Mouse (Mus musculus) kidney, embryonic 14.5 days (tissue): ENCODE results near the gene Ror1. TPM values are rescaled to one million over a fixed set of nuclear protein-coding genes. Genes with fewer than 3 reads are reported as not detected.

ENCODE experiments used
- ATAC-seq: fragments of 200-750 bp; cut with Nextera tagmentation; 2 replicates; pipeline ENCODE4 v1.8.0; 2017; ENCODE audit warnings: moderate number of reproducible peaks, mild to moderate bottlenecking, moderate TSS enrichment, moderate library complexity; ENCODE audit not compliant: low FRiP score, low TSS enrichment
- H3K27ac ChIP-seq: fragments of 300-500 bp; sonication (generic); 2 replicates; pipeline ENCODE4 v1.5.1; 2014; ENCODE audit warnings: low read depth, mild to moderate bottlenecking, low read length, moderate library complexity, mixed read lengths
- H3K27me3 ChIP-seq: fragments of 300-500 bp; sonication (generic); 2 replicates; pipeline ENCODE4 v1.6.1; 2014; ENCODE audit warnings: mild to moderate bottlenecking, low read length; ENCODE audit not compliant: control insufficient read depth, insufficient read depth
- H3K36me3 ChIP-seq: fragments of 300-500 bp; sonication (generic); 2 replicates; pipeline ENCODE4 v1.6.1; 2014; ENCODE audit warnings: low read length, mixed read lengths; ENCODE audit not compliant: control insufficient read depth, insufficient read depth
- H3K4me1 ChIP-seq: fragments of 300-500 bp; sonication (generic); 2 replicates; pipeline ENCODE4 v1.6.1; 2014; ENCODE audit warnings: low read length, mixed read lengths; ENCODE audit not compliant: control insufficient read depth, insufficient read depth
- H3K4me2 ChIP-seq: fragments of 300-500 bp; sonication (generic); replicated peaks from 2 replicates; pipeline ENCODE4 v1.6.1; 2014; ENCODE audit warnings: low read depth, mild to moderate bottlenecking, low read length
- H3K4me3 ChIP-seq: fragments of 300-500 bp; sonication (generic); 2 replicates; pipeline ENCODE4 v1.5.1; 2014; ENCODE audit warnings: mild to moderate bottlenecking, low read length
- H3K9ac ChIP-seq: fragments of 300-500 bp; sonication (generic); 2 replicates; pipeline ENCODE4 v1.6.1; 2014; ENCODE audit warnings: low read depth, mild to moderate bottlenecking, low read length, moderate library complexity
- H3K9me3 ChIP-seq: fragments of 300-500 bp; sonication (generic); 2 replicates; pipeline ENCODE4 v1.6.1; 2016; ENCODE audit warnings: low read length; ENCODE audit not compliant: control insufficient read depth
- WGBS: fragments of 180-500 bp; shearing (Covaris S2); extraction: QIAGEN DNeasy Blood & Tissue Kit; methylation state at CpG from one replicate; pipeline ENCODE4 v1.1.7; 2014; 5-methylcytosine and 5-hydroxymethylcytosine counted together
- polyA plus RNA-seq: library from polyadenylated mRNA; unstranded; fragments of >200 nt; fragmentation: Nextera tagmentation; extraction: Ambion mirVana; gene quantifications from 2 replicates; pipeline ENCODE4 v1.2.1, GENCODE M21; 2014

Ror1 gene
- polyA plus RNA-seq, 1 experiment from 2014 or later, result 12.8 TPM

DNA sequence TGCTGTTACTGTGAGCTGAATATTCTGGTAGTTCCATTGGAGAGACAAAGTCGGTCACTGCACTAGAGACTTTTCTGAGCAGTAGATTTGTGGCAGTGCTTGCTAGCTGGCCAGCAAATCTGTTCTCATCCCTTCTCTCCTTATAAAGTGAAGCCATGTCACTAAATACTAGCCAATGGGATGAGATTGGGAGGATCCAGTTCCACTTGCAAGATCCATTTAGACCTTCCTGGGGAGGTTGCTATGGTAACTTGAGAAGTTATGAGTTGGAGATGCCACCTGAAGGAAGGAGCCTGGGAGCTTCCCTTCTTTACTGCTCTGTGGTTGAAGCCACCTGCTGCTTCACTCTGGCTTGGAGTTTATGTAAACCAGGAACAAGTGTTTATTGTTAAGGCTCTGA, 8.7 kb downstream of the Ror1 start:
- Histone ChIP-seq H3K4me2 (no peak overlapping the region), H3K4me3 (no peak overlapping the region), H3K27ac (no peak overlapping the region), H3K9ac (no peak overlapping the region), H3K4me1 (peaks cover 36% of the 10 kb centered on the region), H3K9me3 (no peaks in the 10 kb centered on the region), H3K36me3 (no peaks in the 10 kb centered on the region), H3K27me3 (no peaks in the 10 kb centered on the region)
- 71% methylated on average over 1 of the region's 1 CpGs for WGBS
- no peak for ATAC-seq

DNA sequence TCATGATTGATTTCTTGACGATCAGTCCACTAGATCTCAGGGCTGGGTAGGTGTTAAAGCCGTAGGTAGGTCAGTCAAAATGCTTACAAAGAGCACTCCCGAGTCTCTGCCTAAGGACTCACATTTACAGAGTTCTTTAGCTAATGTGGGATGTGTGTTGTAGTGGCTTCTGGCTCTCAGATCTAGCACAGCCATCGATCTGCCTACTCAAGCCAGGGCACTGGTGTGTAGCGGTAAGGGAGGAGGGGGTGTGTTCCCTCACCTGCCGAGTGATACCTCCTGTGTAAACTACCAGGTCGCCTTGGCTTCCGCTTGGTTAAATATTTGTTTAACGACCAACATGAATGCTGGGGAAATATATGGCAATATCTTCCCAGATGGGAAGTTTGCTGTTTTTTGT, 12.0 kb downstream of the Ror1 start:
- Histone ChIP-seq H3K9ac (no peak overlapping the region), H3K4me3 (no peak overlapping the region), H3K27me3 (no peaks in the 10 kb centered on the region), H3K4me1 (peaks cover 17% of the 10 kb centered on the region), H3K9me3 (no peaks in the 10 kb centered on the region), H3K4me2 (no peak overlapping the region), H3K27ac (no peak overlapping the region), H3K36me3 (no peaks in the 10 kb centered on the region)
- WGBS, result 62% methylated on average over 9 of the region's 9 CpGs
- ATAC-seq, result no peak

DNA sequence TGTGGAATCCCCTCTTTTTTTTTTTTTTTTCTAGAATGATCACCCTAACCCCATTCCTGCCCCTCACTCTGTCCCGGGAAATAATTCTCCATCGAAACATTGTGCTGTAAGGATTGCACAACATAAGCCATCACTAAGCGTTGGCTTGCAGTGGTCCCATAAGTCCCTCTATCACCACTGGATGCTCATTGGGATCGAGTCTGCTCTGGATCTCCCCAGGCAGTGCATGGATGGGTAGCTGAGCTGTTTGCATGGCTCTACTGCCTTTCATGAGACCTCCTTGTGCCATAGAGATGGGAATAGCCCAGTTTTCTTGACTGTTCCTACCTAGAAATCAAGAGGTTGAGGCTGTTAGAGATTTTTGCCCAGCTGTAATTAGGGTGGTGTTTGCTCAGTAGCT, 13.0 kb downstream of the Ror1 start:
- H3K9ac ChIP-seq, result no peak overlapping the region
- H3K36me3 ChIP-seq, result no peaks in the 10 kb centered on the region
- H3K4me1 ChIP-seq, result peaks cover 8% of the 10 kb centered on the region
- no peak for ATAC-seq
- H3K27me3 ChIP-seq, result no peaks in the 10 kb centered on the region
- H3K4me2 ChIP-seq, result no peak overlapping the region
- H3K27ac ChIP-seq, result no peak overlapping the region
- WGBS, result 95% methylated on average over 4 of the region's 4 CpGs
- H3K4me3 ChIP-seq, result no peak overlapping the region
- H3K9me3 ChIP-seq, result no peaks in the 10 kb centered on the region

DNA sequence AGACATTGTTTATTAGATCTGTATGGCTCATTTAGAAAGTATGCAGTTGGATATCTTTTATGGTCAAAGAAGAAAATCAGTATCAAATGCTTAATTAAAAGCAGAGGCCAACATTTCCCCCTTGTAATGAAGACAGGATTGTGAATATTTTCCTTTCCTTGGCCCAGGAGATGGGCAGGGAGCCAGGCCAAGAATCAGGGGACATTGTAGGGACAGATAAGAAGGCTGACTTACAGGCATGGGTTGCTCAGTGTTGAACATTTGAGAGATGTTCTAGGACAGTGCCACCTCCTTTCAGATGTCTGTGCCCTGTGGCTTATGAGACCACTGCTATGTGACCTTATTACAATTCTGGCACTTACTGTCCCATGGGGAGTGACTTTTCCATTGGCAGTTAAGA, 18.6 kb downstream of the Ror1 start:
- H3K9ac ChIP-seq, result no peak overlapping the region
- H3K27ac ChIP-seq, result no peak overlapping the region
- ATAC-seq, result no peak
- no peak overlapping the region for H3K4me3 ChIP-seq
- no peaks in the 10 kb centered on the region for H3K9me3 ChIP-seq
- no peaks in the 10 kb centered on the region for H3K27me3 ChIP-seq
- H3K4me1 ChIP-seq, result no peaks in the 10 kb centered on the region
- H3K4me2 ChIP-seq, result no peak overlapping the region
- H3K36me3 ChIP-seq, result no peaks in the 10 kb centered on the region

DNA sequence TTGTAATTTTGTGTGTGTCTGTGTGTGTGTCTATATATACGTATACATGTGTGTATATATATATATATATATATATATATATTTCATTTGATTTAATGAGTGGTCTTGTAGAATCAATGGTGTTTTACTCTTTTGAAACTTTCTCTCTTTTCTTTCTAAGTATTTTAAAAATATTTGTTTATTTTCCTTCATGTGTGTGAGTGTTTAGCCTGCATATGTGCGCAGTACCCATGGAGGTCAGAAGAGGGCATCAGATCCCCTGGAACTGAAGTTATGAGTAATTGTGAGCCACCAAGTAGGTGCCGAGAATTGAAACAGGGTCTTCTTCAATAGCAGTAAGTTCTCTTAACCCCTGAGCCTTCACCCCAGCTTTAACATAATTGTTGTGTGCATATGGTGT, 20.8 kb downstream of the Ror1 start:
- no peaks in the 10 kb centered on the region for H3K36me3 ChIP-seq
- no peak overlapping the region for H3K9ac ChIP-seq
- H3K9me3 ChIP-seq, result no peaks in the 10 kb centered on the region
- 95% methylated on average over 3 of the region's 3 CpGs for WGBS
- H3K4me2 ChIP-seq, result no peak overlapping the region
- no peaks in the 10 kb centered on the region for H3K4me1 ChIP-seq
- H3K27ac ChIP-seq, result no peak overlapping the region
- ATAC-seq, result no peak
- no peaks in the 10 kb centered on the region for H3K27me3 ChIP-seq
- no peak overlapping the region for H3K4me3 ChIP-seq

DNA sequence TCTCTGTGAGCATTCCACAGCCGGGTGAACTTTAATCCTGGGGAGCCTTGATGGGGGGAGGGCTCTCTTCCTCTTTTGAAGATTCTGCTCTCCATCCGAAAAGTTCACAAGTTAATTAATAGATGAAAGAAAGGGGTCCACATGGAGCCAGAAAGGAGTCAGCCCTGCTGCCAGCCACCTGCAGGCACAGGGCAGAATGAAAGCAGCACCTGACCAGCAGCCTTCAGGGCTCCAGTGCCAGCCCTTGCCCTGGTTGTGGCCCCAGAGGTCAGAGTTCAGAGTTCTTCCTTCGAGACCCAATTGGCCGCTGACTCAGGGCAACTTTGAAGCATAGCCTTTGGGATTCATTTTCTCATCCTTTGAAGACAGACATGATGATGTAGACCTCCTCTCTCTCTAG, 23.1 kb downstream of the Ror1 start:
- Histone ChIP-seq H3K4me1 (no peaks in the 10 kb centered on the region), H3K36me3 (no peaks in the 10 kb centered on the region), H3K9ac (no peak overlapping the region), H3K4me2 (no peak overlapping the region), H3K27ac (no peak overlapping the region), H3K4me3 (no peak overlapping the region), H3K9me3 (no peaks in the 10 kb centered on the region), H3K27me3 (no peaks in the 10 kb centered on the region)
- 40% methylated on average over 4 of the region's 4 CpGs for WGBS
- no peak for ATAC-seq

DNA sequence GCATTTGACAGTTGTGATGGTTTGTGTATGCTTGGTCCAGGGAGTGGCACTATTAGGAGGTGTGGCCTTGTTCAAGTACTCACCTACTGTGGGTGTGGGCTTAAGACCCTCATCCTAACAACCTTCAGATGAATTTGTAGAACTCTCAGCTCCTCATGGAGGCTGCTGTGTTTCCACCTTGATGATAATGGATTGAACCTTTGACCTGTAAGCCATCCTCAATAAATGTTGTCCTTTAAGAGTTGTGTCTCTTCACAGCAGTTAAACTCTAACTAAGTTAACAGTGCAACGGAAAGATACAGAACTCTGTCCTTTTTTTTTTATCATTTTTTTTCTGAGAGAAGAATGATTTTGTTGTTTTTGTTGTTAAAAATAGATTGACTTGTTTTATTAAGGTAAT, 23.8 kb downstream of the Ror1 start:
- Histone ChIP-seq H3K27ac (no peak overlapping the region), H3K9ac (no peak overlapping the region), H3K36me3 (no peaks in the 10 kb centered on the region), H3K4me2 (no peak overlapping the region), H3K4me1 (no peaks in the 10 kb centered on the region), H3K9me3 (no peaks in the 10 kb centered on the region), H3K4me3 (no peak overlapping the region), H3K27me3 (no peaks in the 10 kb centered on the region)
- WGBS, result 90% methylated on average over 1 of the region's 1 CpGs
- ATAC-seq, result no peak

DNA sequence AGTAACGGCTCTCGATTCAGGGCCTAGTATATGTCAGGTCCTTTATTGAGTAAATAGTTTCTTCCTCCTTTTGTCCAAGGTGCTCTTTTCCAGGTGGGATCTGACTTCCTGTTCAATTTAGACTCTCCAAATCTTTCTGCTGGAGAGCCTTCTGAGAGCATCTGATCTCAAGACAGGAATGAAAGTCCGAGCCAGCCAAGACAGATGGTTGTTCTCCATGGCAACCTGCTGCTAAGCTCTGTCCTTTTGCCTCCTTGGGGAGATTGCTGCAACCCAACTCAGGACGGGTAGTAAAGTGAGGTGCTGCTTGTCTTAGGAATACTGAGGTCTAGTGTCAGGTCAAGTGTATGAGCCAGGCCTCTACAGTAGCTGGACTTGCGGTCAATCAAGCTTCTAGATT, 25.0 kb downstream of the Ror1 start:
- WGBS, result 74% methylated on average over 5 of the region's 5 CpGs
- Histone ChIP-seq H3K36me3 (no peaks in the 10 kb centered on the region), H3K4me2 (no peak overlapping the region), H3K4me3 (no peak overlapping the region), H3K9me3 (no peaks in the 10 kb centered on the region), H3K9ac (no peak overlapping the region), H3K27ac (no peak overlapping the region), H3K4me1 (no peaks in the 10 kb centered on the region), H3K27me3 (no peaks in the 10 kb centered on the region)
- ATAC-seq, result no peak

DNA sequence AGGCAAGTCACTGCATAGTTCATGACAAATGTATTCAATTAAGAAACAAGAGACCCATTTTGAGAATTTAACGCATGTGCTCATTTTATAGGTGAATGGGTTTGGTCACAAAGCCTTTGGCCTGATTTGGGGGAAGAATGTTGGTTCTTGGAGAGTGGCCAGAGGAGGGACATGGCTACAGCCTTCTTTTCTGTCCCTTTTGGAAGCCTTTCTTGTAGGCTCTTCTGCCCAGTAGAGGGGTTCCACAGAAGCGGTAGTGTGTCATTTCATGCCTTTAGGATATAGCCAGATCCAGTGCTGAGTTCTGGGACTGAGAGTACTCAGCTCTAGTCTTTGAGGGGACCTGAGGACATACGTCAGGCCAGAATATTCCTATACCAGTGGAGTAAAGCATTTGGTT, 26.8 kb downstream of the Ror1 start:
- 96% methylated on average over 3 of the region's 3 CpGs for WGBS
- Histone ChIP-seq H3K4me1 (no peaks in the 10 kb centered on the region), H3K36me3 (no peaks in the 10 kb centered on the region), H3K27ac (no peak overlapping the region), H3K9me3 (no peaks in the 10 kb centered on the region), H3K4me3 (no peak overlapping the region), H3K9ac (no peak overlapping the region), H3K27me3 (no peaks in the 10 kb centered on the region), H3K4me2 (no peak overlapping the region)
- ATAC-seq, result no peak

DNA sequence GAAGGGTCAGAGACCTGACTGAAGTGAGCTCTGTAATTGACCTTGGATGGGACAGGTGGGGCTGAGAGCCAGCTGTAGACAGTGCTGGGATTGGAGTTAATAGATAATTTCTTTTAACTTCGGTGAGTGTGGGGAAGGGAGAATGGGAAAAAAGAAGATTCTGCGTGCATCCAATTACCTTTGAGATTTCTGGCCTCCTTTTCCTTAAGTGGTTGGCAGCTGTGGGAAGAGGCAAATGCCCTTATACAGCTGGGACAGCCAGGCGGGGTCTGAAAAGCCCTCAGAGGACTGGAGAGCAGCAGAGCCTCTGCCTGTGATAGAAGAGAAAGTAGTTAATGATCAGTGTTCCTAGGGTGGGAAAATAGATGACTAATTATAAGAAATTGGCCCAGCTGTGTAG, 27.9 kb downstream of the Ror1 start:
- H3K9me3 ChIP-seq, result no peaks in the 10 kb centered on the region

More for the DNA sequence above, 27.9 kb downstream of the Ror1 start:
- WGBS, result 78% methylated on average over 3 of the region's 3 CpGs
- H3K9ac ChIP-seq, result no peak overlapping the region
- no peak overlapping the region for H3K4me3 ChIP-seq
- H3K36me3 ChIP-seq, result no peaks in the 10 kb centered on the region
- peak; percentile 77; the same call in 1 of the 2 replicates for ATAC-seq
- no peak overlapping the region for H3K4me2 ChIP-seq
- H3K4me1 ChIP-seq, result no peaks in the 10 kb centered on the region
- H3K27me3 ChIP-seq, result no peaks in the 10 kb centered on the region
- H3K27ac ChIP-seq, result no peak overlapping the region
